Mouse (Mus musculus): ENCODE data around the gene Adm2. TPM values are rescaled to one million over a fixed set of nuclear protein-coding genes. Genes with fewer than 3 reads are reported as not detected.

Adm2 gene
- not detected in 2 replicates for polyA plus RNA-seq (2016; fragmentation: Nextera tagmentation; extraction: Ambion mirVana)

DNA sequence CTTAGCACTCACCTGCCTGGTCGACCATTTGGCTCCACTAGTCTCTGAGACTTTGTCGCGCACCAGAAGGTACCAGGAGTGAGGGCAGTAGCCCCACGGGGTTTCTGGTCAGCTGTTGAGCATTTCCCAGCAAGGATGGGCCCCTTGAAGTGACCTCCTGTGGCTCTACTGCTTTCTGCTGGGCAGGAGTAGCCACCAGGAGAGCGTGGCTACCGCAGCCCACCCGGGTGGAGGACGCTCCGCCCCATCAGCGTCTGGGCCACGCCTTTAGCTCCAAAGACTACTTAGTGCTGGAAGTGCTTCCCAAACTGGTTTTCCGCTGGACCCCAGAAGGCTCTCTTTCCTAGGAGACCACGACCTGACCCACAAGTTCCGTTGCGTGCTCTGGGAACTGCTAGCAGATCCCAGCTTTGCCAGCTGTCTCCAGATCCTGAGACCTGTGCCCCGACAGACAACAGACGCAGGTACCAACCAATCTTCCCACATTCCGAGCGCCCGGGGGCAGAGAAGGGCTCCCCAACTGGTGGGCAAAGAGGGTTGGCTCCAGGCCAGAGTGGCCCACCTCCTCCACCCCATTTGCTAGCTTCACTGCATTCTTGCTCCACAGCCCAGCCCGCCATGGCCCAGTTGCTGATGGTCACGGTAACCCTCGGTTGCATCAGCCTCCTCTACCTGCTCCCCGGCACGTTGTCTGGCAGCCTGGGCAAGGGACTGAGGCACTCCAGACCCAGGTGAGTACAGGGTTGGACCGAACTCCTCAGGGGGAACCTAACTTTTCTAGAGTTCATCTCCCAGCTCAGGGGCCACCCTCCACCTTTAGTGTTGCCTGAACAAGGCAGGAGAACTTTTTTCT is at the start of gene Adm2:
Gene Adm2, plus strand, starts transcription at position 51 of the 853 bp plus-strand sequence.
- Histone ChIP-seq H3K9ac (0 out of 2 replicates have a peak within 1 kb of the TSS, but pooled peaks have one; percentile 44), H3K4me3 (no peak within 1 kb of the TSS; the same call in 1 of the 2 replicates), H3K9me3 (replicated peaks) (no peaks in the 10 kb centered on the region), H3K36me3 (no peaks in the 10 kb centered on the region), H3K27ac (no peak within 1 kb of the TSS), H3K4me1 (peaks cover 5% of the 10 kb centered on the region; the same call in 1 of the 2 replicates), H3K27me3 (peaks cover 15% of the 10 kb centered on the region), H3K4me2 (replicated peaks) (peak within 1 kb of the TSS; percentile 32)
- WGBS, result 8% methylated on average over 26 of the region's 26 CpGs
- ATAC-seq (ENCODE audit: low FRiP score), result no peak

DNA sequence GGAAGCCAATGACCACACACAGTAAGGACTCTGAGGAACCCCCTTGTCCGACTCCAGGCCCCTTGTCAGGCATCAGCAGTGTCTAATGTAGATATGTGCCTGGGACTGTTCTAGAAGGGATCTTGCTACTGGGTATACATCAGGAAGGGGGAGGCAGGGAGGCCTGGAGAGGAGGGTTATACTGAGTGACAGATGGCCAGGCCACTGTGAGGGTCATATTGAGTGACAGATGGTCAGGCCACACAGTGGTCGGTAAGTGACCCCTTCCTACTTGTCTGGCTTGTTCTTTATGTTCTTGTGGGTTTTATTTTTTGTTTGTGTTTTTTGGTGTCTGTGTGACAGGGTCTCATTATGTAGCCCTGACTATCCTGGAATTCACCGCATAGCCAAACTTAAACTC is 47.0 kb upstream of the Adm2 start:
- Histone ChIP-seq H3K9ac (no peak overlapping the region), H3K36me3 (peaks cover 87% of the 10 kb centered on the region), H3K27ac (no peak overlapping the region), H3K4me3 (no peak overlapping the region), H3K4me2 (replicated peaks) (no peak overlapping the region), H3K9me3 (replicated peaks) (no peaks in the 10 kb centered on the region), H3K4me1 (no peaks in the 10 kb centered on the region), H3K27me3 (no peaks in the 10 kb centered on the region)
- no peak for ATAC-seq (ENCODE audit: low FRiP score)
- 83% methylated on average over 3 of the region's 3 CpGs for WGBS

DNA sequence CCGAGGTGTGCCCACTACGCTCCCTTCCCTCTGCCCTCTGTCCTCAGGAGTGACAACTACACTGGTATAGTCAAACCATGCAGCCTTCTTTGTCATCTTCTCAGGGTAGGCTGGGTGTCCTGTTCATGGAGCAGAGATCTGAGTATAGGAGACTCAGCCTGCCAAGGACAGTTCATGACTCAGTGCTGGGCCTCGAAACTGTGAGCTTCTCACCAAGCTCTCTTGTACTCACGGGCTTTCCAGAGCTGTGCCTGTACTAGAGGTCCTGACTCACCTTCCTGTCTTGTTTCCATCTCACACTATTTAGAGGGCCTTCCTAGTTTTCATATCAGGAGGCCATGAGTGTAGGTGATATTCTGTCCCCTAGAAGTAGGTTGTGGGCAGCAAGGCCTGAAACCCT is 45.2 kb upstream of the Adm2 start:
- Histone ChIP-seq H3K4me1 (no peaks in the 10 kb centered on the region), H3K36me3 (peaks cover 95% of the 10 kb centered on the region), H3K9ac (no peak overlapping the region), H3K27ac (no peak overlapping the region), H3K4me2 (replicated peaks) (no peak overlapping the region), H3K9me3 (replicated peaks) (no peaks in the 10 kb centered on the region), H3K4me3 (no peak overlapping the region), H3K27me3 (no peaks in the 10 kb centered on the region)
- 94% methylated on average over 4 of the region's 4 CpGs for WGBS
- no peak for ATAC-seq (ENCODE audit: low FRiP score)

DNA sequence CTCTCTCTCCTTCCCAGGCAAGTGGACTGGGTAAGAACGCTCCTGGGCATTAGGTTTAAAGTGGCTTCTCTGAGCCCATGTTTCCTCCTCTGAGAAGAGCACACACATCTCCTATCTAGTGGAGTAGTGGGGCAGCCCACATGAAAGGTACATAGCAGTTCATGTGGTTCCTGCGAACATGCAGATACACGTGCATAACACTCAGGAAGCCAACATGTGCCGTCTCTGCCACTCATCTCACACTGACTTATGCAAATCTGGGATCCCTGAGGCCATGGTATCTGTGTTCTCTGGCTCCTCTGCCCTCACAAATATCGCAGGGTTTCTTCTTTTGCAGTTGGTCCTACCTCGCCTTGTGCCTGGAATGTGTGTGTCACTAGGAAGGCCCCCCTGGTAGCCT is 40.0 kb upstream of the Adm2 start:
- Histone ChIP-seq H3K27ac (no peak overlapping the region), H3K4me3 (no peak overlapping the region), H3K9ac (no peak overlapping the region), H3K27me3 (no peaks in the 10 kb centered on the region), H3K9me3 (replicated peaks) (no peaks in the 10 kb centered on the region), H3K36me3 (peaks cover 92% of the 10 kb centered on the region), H3K4me2 (replicated peaks) (no peak overlapping the region), H3K4me1 (no peaks in the 10 kb centered on the region)
- no peak for ATAC-seq (ENCODE audit: low FRiP score)
- 80% methylated on average over 6 of the region's 6 CpGs for WGBS

DNA sequence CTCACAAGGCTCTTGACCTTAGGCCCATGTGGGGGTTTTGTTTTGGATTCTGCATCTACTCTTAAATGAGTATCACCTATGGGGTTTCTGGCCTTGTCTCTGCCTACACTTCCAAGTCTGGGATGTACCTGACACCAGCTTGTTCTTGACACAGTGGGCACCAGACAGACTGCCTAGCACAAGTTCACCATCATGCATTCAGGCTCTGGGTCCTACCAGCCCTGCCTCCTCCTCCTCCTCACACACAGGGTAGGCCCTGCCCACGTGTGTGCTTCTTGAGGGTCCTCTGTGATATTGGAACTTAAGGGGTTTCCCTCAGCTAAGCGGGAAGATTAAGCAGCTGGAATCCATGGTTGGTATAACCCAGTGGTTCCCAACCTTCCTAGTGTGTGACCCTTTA is 38.4 kb upstream of the Adm2 start:
- Histone ChIP-seq H3K27ac (no peak overlapping the region), H3K4me3 (no peak overlapping the region), H3K27me3 (no peaks in the 10 kb centered on the region), H3K4me2 (replicated peaks) (no peak overlapping the region), H3K9me3 (replicated peaks) (no peaks in the 10 kb centered on the region), H3K36me3 (peaks cover 91% of the 10 kb centered on the region), H3K4me1 (no peaks in the 10 kb centered on the region), H3K9ac (no peak overlapping the region)
- 81% methylated on average over 2 of the region's 2 CpGs for WGBS
- ATAC-seq (ENCODE audit: low FRiP score), result no peak

DNA sequence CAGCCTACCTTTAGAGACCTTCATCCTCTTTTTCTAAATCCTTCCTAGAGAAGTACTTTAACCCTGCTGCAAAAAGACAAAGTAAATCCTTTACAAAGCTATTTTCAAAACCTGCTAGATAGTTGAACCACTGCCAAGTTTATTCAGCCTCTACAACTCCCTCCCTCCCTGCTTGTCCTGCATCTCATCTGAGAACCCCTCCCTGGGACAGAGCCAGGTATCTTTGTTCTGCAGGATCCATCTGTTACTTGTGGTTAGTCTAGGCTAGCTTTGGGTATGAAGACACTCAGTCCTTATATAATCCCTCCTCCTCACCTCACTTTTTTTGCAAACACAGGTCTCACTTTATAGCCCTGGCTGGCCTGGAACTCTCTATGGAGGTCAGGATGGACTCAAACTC is 37.5 kb upstream of the Adm2 start:
- no peak overlapping the region for H3K4me2 ChIP-seq (replicated peaks)
- no peaks in the 10 kb centered on the region for H3K9me3 ChIP-seq (replicated peaks)
- no peak overlapping the region for H3K4me3 ChIP-seq
- H3K27me3 ChIP-seq, result no peaks in the 10 kb centered on the region
- no peaks in the 10 kb centered on the region for H3K4me1 ChIP-seq
- no peak overlapping the region for H3K9ac ChIP-seq
- no peak for ATAC-seq (ENCODE audit: low FRiP score)
- no peak overlapping the region for H3K27ac ChIP-seq
- peaks cover 91% of the 10 kb centered on the region for H3K36me3 ChIP-seq

DNA sequence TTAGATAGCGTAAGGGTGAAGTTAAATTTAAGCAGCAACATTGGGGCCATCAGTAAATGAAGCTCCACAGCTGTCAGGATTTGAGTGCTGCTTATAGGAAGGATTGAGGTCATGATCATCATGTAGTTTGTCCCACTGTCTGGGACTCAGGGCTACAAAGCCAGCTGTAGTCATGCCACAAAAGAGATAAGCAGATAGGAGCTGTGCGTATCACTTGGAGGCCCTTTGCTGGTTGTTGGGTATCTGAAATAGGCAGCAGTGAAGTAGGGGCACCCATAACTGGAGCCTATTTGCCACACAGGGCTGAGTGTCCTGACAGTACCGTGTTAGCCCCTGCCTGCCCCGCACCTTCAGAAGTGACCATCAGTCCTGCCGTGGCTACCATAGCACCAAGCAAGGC is 37.0 kb upstream of the Adm2 start:
- no peak overlapping the region for H3K4me2 ChIP-seq (replicated peaks)
- 93% methylated on average over 5 of the region's 5 CpGs for WGBS
- H3K27ac ChIP-seq, result no peak overlapping the region
- no peak overlapping the region for H3K9ac ChIP-seq
- H3K9me3 ChIP-seq (replicated peaks), result no peaks in the 10 kb centered on the region
- peaks cover 87% of the 10 kb centered on the region for H3K36me3 ChIP-seq
- H3K27me3 ChIP-seq, result no peaks in the 10 kb centered on the region
- ATAC-seq (ENCODE audit: low FRiP score), result no peak
- H3K4me3 ChIP-seq, result no peak overlapping the region
- H3K4me1 ChIP-seq, result no peaks in the 10 kb centered on the region

DNA sequence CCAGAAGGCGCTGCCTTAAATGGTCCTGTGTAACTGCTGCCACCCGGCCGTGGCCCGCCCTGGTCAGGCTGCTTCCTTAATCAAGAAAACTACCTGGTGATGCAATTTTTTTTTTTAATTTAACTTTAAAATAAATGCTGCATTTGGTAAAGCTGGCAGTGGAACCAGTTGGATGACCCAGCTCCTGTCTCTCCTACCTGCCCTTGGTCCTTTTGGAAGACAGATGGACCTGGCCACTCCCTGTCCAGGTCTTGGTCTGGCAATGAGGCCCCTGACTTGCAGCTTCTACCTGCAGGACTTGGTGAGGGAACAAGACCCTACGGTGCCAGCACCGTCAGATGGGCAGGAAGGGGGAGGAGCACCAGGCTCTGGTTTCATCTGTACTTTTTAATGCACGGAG is 36.4 kb upstream of the Adm2 start:
- Histone ChIP-seq H3K4me3 (no peak overlapping the region), H3K36me3 (peaks cover 86% of the 10 kb centered on the region), H3K27me3 (no peaks in the 10 kb centered on the region), H3K4me2 (replicated peaks) (no peak overlapping the region), H3K9ac (no peak overlapping the region), H3K27ac (no peak overlapping the region), H3K4me1 (no peaks in the 10 kb centered on the region), H3K9me3 (replicated peaks) (no peaks in the 10 kb centered on the region)
- no peak for ATAC-seq (ENCODE audit: low FRiP score)
- 92% methylated on average over 7 of the region's 7 CpGs for WGBS

DNA sequence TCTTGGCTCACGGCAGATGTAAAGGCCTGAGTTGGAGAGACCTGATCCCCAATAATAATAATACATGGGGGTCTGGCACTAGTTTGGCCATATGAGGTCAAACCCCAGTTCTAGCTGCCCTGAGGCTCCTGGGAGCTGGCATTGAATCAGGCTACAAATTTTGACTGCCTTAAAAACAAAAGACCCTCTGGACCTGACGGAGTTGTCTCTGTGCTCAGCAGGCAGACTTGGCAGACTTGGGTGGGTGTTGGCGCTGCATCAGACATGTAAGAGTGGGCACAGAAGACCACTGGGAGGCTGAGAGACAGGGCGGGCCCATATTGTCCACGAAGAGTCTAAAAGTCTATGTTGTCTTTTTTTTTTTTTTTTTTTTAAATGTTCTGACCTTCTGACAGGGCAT is 35.9 kb upstream of the Adm2 start:
- ATAC-seq (ENCODE audit: low FRiP score), result no peak
- peaks cover 85% of the 10 kb centered on the region for H3K36me3 ChIP-seq
- 87% methylated on average over 5 of the region's 5 CpGs for WGBS

DNA sequence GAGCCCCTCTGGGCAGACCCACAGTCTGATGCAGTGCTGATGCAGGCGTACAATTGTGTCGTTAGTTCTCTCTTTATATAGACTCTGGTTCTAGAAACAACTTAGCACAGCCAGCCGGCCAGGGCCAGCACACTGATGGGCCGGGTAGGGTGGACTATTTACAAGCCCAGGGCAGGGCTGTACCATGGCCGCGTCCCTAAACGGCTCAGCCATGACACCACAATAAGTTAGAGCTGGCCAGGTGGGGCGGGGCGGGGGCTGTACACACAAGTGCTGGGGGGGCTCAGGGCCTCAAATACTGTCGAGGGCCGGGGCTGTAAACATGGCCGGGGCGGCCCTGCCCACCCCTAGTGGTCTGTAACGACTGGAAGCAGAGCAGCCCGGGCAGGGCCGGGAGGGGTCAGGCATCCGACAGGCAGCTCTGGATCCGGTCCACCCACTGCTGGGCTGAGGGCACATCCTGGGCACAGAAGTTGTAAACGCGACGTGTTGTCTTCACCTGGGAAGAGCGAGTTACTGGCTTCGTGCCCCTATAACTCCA is 34.2 kb upstream of the Adm2 start:
- peaks cover 85% of the 10 kb centered on the region for H3K36me3 ChIP-seq
- no peaks in the 10 kb centered on the region for H3K27me3 ChIP-seq
- no peak overlapping the region for H3K4me2 ChIP-seq (replicated peaks)
- no peaks in the 10 kb centered on the region for H3K9me3 ChIP-seq (replicated peaks)
- ATAC-seq (ENCODE audit: low FRiP score), result no peak
- WGBS, result 95% methylated on average over 23 of the region's 23 CpGs
- no peak overlapping the region for H3K4me3 ChIP-seq
- H3K4me1 ChIP-seq, result no peaks in the 10 kb centered on the region
- no peak overlapping the region for H3K9ac ChIP-seq
- no peak overlapping the region for H3K27ac ChIP-seq

More for the DNA sequence above, 35.9 kb upstream of the Adm2 start:
- H3K27ac ChIP-seq, result no peak overlapping the region
- no peak overlapping the region for H3K4me3 ChIP-seq
- H3K27me3 ChIP-seq, result no peaks in the 10 kb centered on the region
- H3K4me1 ChIP-seq, result no peaks in the 10 kb centered on the region
- no peak overlapping the region for H3K4me2 ChIP-seq (replicated peaks)
- no peaks in the 10 kb centered on the region for H3K9me3 ChIP-seq (replicated peaks)
- H3K9ac ChIP-seq, result no peak overlapping the region

DNA sequence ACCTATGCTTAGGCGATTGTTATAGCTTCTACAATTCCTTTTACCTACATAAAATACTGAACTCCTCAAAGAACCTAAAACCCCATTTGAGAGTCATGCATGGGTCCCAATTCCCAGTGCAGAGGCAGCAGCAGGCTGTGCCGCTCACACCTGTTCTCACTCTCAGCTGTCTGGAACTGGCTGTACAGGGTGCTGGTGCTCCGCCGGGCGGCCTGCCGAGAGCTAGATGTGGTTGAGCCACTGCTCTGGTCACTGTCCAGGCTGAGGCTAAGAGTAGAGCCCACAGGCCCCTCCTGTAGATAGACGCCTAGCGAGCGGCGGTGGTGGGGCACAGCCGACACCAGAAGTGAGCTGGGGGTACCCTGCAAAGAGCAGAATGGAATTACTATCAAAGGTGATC is 33.1 kb upstream of the Adm2 start:
- Histone ChIP-seq H3K4me2 (replicated peaks) (no peak overlapping the region), H3K9me3 (replicated peaks) (no peaks in the 10 kb centered on the region), H3K4me3 (no peak overlapping the region), H3K27me3 (no peaks in the 10 kb centered on the region), H3K36me3 (peaks cover 85% of the 10 kb centered on the region), H3K4me1 (no peaks in the 10 kb centered on the region), H3K9ac (no peak overlapping the region), H3K27ac (no peak overlapping the region)
- 96% methylated on average over 11 of the region's 11 CpGs for WGBS
- ATAC-seq (ENCODE audit: low FRiP score), result no peak

DNA sequence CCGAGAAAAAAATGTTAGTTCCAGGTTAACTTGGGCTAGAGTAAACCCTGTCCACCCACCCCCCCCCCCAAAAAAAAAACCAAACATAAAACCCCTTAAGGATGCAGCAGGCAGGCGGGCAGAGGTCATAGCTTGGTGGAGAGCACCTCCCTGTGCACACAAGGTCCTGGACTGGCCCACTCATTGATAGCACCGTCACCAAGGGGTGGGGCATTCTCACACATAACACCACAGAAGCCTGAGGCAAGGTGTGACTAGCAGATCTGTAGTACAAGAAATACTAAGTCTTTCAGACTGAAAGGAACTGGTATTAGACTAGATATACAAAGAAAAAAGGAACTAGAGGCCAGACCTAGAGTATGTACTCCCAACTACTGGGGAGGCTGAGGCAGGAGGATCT is 31.0 kb upstream of the Adm2 start:
- Histone ChIP-seq H3K4me3 (no peak overlapping the region), H3K27me3 (no peaks in the 10 kb centered on the region), H3K36me3 (peaks cover 89% of the 10 kb centered on the region), H3K9ac (no peak overlapping the region), H3K4me1 (no peaks in the 10 kb centered on the region), H3K4me2 (replicated peaks) (no peak overlapping the region), H3K9me3 (replicated peaks) (no peaks in the 10 kb centered on the region), H3K27ac (no peak overlapping the region)
- no peak for ATAC-seq (ENCODE audit: low FRiP score)
- 89% methylated on average over 3 of the region's 3 CpGs for WGBS

DNA sequence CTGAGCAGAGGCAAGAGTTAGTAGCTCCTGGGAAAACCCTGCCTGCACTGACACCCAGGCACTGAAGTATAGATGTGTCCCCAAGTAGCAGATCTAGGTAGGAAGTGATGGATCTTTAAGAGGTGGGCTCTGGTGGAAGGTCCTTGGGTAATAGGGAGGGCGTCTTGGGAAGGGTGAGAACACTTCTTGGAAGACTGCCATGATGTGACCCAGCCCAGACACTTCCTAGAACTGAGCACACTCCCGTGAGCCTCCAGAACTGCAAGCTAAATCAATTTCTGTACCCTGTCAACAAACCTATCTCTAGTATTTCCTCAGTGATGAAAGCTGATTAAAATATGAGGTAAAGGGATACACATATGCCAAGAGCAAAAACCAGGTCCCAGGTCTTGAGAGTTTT is 29.7 kb upstream of the Adm2 start:
- Histone ChIP-seq H3K4me2 (replicated peaks) (no peak overlapping the region), H3K27me3 (no peaks in the 10 kb centered on the region), H3K36me3 (peaks cover 92% of the 10 kb centered on the region), H3K27ac (no peak overlapping the region), H3K4me3 (no peak overlapping the region), H3K9ac (no peak overlapping the region), H3K9me3 (replicated peaks) (no peaks in the 10 kb centered on the region), H3K4me1 (no peaks in the 10 kb centered on the region)
- 90% methylated on average over 2 of the region's 2 CpGs for WGBS
- no peak for ATAC-seq (ENCODE audit: low FRiP score)
